Mouse (Mus musculus) urinary bladder, adult 18-20 months (tissue): Measurements from ENCODE around the gene Zfp740.
"Not testable (repeated sequence)": the region's sequence is repeated elsewhere in the genome, so short reads cannot be mapped to it uniquely, and the experiment has no call there.

Source experiments
- DNase-seq, 2 experiments: peaks; one replicate each; pipeline ENCODE4 v3.0.0; 2022; ENCODE audit warnings: low spot score in 2 of 2, mixed read lengths in 2 of 2

Gene Zfp740

DNA sequence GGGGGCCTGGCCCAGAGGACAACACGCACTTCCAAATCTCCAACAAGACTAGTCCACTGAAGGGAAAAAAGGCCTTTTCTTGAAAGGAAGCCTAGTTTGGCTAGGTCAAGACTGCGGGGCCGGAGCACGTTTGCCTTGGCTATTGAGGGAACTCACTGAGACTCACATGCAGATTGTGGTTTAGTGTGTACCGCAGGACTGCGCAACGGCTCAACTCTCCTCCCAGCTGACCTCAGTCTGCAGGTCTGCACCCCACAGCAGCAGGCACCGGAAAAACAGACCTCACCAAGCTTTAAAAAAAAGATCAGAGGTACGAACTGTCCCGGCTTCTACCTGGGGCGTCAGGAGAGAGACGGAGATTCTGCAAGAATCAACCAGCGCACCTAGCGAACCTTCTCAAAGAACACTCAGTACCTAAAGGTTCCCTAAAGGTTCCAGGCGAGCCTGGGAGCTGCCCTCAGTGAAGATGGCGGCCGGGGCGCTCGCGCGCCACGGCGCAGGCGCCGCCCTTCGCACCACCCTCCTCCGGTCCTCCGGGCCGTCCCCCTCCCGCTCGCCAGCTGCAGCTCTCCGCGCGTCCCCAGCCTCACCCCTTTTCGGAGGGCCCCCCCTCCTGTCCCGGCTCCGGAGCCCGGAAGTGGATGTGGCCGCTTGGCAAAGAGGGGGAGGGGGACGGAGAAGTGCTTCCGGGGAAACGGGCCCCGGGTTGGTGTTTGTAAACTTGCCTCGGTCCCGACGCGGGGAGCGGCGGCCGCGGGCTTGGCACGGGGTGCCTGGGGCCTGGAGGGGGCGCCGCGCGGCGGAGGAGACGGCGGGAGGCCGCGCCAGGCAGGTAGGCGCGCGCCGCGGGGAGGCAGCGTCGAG is at the start of gene Zfp740:
Gene Zfp740, plus strand, starts transcription at position 279 of the 864 bp plus-strand sequence.
- peak; percentile 87 to 96 for DNase-seq

- not testable (repeated sequence) for DNase-seq
Measured at GRCm38 (mm10) chr15:102155006-102155405, 48.0 kb upstream of the Zfp740 start.

- no peak for DNase-seq
Measured at GRCm38 (mm10) chr15:102156836-102157235, 46.2 kb upstream of the Zfp740 start.

DNA sequence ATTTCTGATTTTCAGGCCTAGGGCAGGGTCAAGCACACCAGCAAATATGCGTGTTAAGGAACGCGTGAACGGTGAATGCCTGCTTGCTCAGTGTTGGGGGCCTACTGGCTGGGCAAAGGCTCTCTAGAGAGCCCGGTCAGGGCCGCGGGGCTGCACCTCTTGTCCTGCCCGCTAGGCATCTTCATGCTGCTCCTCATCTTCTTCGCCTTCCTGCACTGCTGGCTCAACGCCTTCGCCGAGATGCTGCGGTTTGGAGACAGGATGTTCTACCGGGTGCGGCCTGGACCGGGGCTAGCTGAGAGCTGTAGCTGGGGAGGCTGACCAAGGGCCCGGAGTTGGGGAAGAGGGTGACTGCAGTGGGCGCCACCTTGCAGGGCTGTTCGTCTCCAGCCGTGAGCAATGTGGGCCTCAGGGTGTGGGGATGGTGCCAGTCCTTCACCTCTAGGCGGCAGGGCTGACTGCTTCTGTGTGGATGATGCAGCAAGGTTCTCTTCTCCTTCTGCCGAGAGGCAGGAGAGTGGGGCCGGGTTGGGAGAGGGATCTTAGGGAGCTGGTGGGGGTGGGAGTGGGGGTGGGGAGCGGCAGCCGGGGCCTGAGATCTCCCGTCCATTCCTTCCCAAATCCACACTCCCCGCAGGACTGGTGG is 42.5 kb upstream of the Zfp740 start:
- DNase-seq: no peak

GRCm38 (mm10) chr15:102163900-102164693 is 39.0 kb upstream of the Zfp740 start:
- no peak for DNase-seq

- no peak for DNase-seq
Measured at GRCm38 (mm10) chr15:102165468-102166100, 37.5 kb upstream of the Zfp740 start.

GRCm38 (mm10) chr15:102167620-102168021 is 35.4 kb upstream of the Zfp740 start:
- DNase-seq: peak in 1 of 2 experiments; percentile 48

GRCm38 (mm10) chr15:102169064-102169463 is 34.0 kb upstream of the Zfp740 start:
- DNase-seq: peak in 1 of 2 experiments; percentile 63

- DNase-seq: no peak
Measured at GRCm38 (mm10) chr15:102173581-102173980, 29.5 kb upstream of the Zfp740 start.

GRCm38 (mm10) chr15:102175736-102176319 is 27.2 kb upstream of the Zfp740 start:
- DNase-seq: no peak

GRCm38 (mm10) chr15:102176571-102177316 is 26.3 kb upstream of the Zfp740 start:
- no peak for DNase-seq

DNA sequence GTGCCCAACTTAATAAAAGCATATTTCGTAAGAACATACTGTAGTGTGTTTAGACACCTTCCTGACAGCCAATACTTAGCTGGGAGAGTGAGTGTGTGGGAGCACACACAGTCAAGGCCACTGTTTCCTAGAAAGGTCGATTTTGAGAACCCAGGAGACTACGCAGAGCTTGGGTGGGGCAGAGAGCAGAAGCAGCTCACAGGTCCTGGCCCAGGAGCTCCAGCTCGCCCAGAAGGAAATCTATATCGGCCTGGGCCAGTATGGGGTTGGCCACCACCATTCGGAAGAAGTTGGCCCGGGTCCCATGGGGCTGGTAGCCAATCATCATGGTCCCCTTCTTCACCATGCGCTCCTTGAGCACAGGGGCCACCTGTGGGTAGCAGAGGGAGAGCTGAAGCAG is 25.6 kb upstream of the Zfp740 start:
- no peak for DNase-seq

DNA sequence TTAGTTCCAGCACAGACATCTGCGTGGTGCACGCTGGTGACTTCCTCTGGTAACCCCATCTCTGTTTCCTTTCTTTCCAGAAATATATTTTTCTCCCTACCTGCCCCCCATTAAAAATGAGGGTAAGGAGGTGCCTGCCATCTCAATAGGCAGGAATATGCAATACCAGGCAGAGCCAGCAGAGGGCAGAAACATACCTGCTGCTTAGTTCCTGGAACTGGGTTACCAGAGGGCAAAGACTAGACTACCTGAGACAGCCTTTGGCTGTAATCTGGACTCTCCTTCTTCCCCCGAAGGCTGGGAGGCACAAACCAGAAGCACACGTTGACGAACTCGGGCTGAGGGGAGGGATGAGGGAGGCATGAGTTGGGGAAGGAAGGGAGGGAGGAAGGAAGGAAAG is 24.8 kb upstream of the Zfp740 start:
- peak; percentile 73 to 86 for DNase-seq

DNA sequence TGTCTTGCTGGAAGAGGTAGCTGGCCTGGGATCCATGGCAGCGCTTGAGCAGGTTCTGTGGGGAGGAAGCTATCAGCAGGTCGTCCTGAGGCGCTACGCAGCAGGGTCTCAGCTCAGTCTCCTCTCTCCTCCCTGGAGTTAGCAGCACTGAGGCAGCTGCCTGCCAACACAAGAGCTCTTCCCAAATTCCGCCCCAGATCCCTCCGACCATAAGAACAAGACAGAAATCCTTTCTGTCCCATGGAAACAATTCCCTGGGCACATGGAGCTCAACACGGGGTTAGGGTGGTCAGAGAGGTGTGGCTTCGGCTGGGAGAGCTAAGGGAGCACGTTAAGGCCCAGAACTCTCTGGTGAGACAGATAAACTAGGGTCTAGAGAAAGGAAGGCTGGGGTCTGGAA is 23.9 kb upstream of the Zfp740 start:
- no peak for DNase-seq

DNA sequence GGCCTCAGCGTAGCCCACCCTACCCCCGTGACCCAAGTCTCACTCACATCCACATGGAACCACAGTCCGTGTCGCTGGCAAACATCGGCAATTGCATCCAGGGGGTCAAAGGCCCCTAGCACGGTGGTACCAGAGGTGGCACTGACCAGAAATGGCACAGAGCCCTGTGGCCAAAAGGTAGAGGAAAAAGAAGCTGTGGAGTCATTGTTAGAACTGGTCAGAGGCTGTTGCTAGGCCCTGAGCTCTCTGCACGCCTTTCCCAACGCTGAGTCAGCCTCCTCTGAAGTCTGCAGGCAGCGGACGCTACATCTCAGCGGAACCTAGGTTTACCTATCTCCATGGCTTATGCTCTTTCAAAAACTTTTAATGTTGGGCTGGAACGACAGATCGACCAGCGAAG is 23.1 kb upstream of the Zfp740 start:
- no peak for DNase-seq

GRCm38 (mm10) chr15:102183076-102183475 is 20.0 kb upstream of the Zfp740 start:
- no peak for DNase-seq

GRCm38 (mm10) chr15:102186239-102186638 is 16.8 kb upstream of the Zfp740 start:
- DNase-seq: no peak

DNA sequence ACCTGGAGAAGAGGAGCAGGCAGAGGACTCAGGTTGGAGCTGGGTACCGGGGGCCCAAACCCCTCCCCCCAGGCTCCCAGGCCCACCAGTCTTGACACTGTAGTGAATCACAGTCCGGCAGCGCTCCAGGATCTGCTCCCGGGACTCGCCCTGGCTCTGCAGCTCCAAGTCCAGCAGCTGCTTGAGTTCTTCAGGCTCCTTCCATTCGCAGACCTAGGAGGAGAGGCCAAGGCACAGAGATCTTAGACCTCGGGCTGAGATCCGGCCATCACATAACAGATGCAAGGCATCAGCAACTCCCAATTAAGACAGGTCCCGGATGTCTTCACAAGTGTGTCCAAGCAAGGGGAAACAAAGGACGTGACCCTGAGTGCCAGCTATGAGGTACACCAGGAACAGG is 15.0 kb upstream of the Zfp740 start:
- peak in 1 of 2 experiments; percentile 37 for DNase-seq

GRCm38 (mm10) chr15:102188883-102189282 is 14.2 kb upstream of the Zfp740 start:
- no peak for DNase-seq

GRCm38 (mm10) chr15:102191699-102192098 is 11.3 kb upstream of the Zfp740 start:
- DNase-seq: no peak
